Mouse (Mus musculus) testis, postnatal 14 days (tissue): ENCODE measurements around the gene Slc26a1.

ENCODE experiments used
- DNase-seq: peaks from one replicate; pipeline ENCODE4 v3.0.0; 2021; ENCODE audit warnings: low spot score

The Slc26a1 gene

DNA sequence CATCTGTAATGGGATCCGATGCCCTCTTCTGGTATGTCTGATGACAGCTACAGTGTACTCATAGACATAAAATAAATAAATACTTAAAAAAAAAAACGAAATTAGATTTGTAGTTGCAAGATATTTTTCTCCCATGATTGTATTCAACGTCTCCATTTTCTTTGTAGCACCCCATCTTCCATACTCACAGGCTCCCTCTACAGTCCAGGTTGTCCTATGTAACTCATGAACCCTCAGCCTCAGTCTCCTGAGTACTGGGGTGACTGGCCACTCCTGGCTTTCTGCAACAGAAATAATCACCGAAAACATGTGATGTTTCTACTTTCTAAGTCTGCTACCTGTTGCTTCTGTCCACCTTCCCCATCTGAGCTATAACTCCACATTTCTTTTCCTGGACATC is 15.8 kb upstream of the Slc26a1 start:
- no peak for DNase-seq

GRCm38 (mm10) chr5:108689091-108689490 is 13.7 kb upstream of the Slc26a1 start:
- no peak for DNase-seq

GRCm38 (mm10) chr5:108680871-108681270 is 5.5 kb upstream of the Slc26a1 start:
- no peak for DNase-seq

GRCm38 (mm10) chr5:108679909-108680308 is 4.5 kb upstream of the Slc26a1 start:
- DNase-seq = no peak

- DNase-seq = no peak
Observed at GRCm38 (mm10) chr5:108678296-108678854, 3.0 kb upstream of the Slc26a1 start.

DNA sequence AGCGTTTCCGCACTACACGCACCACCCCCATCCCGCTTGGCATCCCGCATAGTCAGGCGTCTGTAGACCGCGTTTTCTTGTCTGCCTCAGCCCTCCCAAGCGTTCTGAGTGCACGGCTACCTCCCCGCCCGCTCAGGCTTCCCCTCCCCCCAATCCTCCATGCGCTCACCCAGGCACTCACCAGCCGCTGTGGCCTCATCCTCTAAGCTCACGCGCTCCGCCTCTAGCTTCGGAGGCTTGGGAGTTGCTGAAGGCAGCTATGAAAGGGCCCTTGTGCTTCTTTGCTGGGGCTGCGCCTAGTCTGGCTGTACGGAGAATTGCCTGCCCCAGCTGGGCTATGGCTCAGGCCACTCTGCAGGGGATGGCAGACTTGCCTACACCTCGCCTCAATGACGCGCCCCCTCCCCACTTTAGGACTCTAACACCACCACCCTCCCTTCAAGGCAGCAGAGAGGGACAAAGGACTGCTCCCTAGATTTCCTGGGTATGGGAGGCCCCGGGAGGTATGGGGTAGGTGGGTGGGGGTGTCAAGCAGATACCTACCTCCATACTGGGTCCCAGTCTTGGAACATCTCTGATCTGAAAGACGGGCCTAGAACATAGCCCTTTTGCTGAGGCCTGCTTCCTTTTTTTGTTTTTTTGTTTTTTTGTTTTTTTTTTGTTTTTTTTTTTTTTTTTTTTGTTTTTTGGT is 2.4 kb upstream of the Slc26a1 start:
- peak; percentile 73 for DNase-seq

GRCm38 (mm10) chr5:108676772-108677498 is 1.6 kb upstream of the Slc26a1 start:
- no peak for DNase-seq

DNA sequence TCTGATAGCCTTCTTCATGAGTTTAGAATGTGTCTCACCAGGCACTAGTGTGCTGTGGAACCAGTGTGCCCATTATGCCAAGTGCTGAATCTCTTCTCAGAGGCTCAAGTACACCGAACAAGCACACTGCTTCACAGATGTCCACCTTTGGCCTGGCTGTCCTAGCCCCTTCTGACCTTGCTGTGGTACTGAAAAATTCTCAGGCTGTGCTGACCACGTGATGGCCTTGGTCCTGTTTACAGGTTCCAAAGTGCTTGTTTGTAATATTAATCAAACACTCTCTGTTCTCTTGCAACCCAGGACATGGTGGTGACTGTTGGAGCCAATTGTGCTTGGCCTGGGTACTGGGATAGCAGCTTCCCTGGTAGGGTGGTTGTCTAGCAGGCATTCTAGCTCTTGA is 745 bp downstream of the Slc26a1 start:
- no peak for DNase-seq

DNA sequence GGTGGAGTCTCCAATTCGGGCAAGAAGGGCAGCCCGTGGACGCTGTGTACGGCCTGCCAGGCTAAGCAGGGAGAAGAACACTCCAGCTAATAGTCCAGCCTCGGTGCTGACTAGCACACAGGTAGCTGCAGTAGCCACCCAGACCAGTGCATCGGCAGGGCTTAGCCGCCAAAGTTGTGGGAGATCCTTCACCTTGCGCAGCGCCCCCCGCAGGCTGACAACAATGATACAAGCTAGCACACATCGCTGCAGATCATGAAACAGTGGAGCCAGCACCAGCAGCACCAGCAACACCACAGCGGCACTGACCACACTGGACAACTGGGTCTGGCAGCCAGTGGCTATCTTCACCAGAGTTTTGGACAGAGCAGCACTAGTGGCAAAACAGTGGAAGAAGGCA is 3.6 kb downstream of the Slc26a1 start:
- DNase-seq = no peak

DNA sequence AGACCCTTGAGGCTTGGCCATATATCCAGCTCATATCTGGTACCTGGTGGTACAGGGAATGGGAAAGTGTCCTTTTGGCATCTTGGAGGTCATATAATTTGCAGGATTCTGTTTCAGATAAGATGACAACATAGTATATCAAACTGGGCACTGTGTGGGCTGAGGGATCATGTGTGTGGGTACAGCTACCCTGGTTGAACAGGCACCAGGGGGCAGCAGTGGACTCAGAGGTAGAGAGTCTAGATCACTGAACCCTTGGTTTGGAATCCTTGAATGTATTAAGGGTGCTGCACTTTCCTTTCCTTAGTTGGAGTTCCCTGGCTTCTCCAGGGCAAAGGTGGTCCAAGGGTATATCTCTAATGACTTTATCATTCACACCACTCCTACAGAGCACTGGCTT is 4.6 kb downstream of the Slc26a1 start:
- DNase-seq = no peak

DNA sequence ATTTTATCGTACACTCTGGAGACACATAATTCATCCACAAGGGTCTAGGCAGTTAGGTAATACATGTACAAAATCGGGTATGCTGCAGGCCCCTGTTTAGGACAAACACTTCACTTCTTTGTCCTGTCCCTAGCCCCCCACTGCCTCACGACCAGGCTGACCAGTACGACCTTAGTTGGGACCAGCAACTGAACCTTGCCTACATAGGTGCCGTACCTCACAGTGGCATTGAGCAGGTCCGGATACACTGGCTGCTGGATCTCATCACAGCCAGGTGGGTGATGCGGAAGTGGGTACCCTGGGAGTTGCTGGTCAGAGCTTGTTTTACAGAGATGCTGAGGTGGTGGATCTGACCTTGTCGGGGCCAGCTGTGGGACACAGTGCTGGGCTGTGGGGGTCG is 5.4 kb downstream of the Slc26a1 start:
- DNase-seq = no peak

DNA sequence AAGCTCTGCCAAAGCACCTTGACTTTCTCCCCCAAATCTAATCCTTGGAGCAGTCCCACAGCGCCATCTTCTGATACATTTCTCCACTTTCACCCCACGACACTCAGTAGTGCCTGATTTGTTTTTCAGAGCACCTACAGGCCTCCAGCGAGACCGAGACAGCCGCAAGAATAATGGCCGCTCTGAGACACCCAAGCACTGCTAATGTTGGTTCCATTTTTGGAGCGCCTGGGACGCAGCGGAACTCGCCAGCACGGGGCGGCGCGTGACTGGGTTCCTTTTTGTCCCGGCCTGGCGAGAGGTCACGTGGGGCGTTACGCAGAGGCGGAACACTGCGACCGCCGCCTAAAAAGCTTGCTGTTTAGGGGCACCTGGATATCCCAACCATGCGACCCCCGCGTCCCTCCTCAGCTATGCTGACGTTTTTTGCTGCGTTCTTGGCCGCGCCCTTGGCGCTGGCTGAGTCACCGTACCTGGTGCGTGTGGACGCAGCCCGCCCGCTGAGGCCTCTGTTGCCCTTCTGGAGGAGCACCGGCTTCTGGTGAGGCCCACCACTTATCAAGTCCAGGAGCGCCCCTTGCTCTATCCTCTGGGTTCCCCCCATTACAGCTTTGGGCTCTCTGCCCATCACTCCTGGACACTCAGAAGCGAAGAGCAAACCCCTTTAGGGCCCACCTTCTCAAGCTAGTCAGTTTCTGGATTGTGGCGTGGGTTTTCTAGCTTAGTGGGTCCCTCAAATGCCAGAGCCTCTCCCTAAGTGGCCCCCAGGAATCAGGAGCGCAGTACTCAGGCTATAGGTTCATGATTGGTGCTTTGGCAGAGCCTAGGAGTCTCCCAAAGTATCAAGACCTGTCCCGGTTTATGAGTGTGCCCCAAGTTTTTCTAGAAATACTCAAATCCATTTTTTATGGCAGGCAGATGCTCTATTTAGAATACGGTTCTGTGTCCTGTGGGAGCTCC is 6.1 kb downstream of the Slc26a1 start, which contains the start of gene Dgkq:
Gene Dgkq (minus strand): TSS at position 696 of the 960 bp plus-strand sequence.
- peak; percentile 80 for DNase-seq

- no peak for DNase-seq
Observed at GRCm38 (mm10) chr5:108668387-108668932, 6.9 kb downstream of the Slc26a1 start.

DNA sequence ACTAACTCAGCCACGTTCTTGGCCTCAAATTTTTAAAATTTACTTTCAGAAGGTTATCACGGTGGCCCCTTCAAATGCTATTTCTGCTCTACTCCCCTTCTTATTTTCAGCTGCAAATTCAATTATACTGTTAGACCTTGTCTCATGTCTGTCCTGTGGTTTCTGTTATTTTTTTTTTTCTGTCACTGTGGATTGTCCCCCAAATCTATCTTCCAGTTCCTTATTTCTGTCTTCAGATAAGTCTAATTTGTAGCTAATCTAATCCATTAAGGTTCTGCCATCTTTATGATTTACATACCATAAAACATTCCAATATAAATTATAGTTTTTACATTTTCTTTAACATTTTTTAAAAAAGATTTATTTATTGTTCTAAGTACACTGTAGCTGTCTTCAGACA is 8.0 kb downstream of the Slc26a1 start:
- DNase-seq = no peak

DNA sequence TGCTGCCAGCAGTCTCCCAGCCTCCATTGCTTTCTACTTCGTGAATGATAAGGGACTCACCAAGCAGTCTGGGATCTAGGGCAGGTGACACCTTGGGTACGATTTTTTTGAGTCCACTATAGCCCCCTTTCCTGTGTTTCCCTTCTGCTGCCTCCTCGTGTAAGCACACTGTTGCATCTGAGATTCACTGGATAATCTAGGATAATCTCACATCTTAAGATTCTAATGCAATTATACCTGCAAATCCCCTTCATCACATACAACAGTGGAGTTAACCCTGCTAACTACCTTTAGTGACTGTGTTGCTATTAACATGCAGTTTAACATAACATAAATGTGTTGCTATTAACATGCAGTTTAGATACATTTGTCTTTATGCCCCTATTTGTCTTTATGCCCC is 10.3 kb downstream of the Slc26a1 start:
- no peak for DNase-seq

DNA sequence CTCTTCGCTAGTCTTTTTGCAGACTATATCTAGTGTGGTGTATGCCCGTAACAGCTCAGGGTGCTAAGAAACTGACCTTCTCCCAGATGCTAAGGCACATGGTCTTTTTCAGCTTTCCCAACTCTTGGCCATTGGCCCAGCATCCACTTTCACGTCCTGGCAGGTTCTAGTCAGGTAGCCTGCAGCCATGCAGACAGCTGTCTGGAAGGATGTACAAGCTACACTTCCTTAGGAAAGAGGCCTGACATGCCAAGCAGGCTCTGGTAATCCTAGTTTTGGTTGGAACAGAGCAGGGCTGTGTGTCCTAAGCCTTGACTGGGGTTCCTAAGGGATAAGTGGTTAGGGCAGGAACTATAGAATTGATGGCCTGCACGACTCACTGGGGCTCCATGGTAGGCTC is 12.6 kb downstream of the Slc26a1 start:
- no peak for DNase-seq

DNA sequence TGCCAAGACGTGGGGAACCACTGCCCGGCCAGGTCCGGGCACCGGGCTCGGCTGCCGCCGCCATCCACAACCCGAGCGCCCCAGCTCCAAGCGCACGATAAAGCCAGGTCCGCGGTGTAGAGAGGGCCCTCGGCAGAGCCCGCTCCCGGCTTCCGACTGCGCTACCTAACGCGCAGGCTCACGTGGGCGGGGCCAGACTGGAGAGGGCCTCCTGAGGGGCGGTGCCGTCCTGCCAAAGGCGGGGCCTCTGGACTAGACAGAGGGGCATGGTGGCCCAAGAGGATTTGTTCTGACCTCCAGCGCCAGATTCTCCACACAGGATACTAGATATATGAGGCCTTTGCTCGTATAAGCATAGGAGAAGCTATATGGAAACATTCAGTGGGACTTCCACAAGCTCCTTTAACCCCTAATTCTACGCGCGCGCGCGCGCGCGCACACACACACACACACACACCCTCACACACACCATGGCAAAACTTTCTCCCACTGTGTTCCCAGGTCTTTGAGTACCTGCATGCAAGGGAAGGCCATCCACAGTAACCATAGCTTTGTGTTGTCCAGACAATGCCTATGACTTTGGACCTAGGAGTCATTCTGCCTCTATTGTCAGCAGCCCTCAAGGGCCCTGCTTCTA is 14.6 kb downstream of the Slc26a1 start:
- peak; percentile 89 for DNase-seq

GRCm38 (mm10) chr5:108659698-108660631 is 15.4 kb downstream of the Slc26a1 start, which contains the start of gene Idua:
Idua (plus strand) TSS chr5:108660331.
- no peak for DNase-seq

DNA sequence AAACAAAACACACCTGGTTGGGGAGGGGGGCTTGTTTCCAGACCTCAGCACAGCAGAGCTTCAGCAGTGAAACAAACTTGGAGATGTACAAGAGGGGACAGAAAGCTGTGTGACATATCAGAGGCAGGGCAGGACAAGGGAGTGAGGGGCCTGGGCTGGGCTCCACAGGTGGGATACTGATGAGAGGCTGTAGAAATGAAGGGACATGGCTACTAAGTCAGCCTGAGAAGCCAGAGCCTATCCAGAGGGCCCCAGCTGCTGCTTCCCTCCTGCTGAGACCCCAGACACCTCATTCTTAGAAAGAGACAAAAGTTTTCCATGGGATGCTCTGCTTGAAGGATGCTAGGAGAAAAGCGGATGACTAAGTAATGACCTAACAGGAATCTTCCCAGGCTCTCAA is 16.8 kb downstream of the Slc26a1 start:
- DNase-seq = no peak

GRCm38 (mm10) chr5:108657406-108657805 is 18.0 kb downstream of the Slc26a1 start:
- no peak for DNase-seq
